Mouse (Mus musculus) bone marrow, adult 2 months (tissue): ENCODE data around the gene Ccnt2. TPM values are rescaled to one million over a fixed set of nuclear protein-coding genes. Genes with fewer than 3 reads are reported as not detected.

ENCODE experiments used
- H3K27ac ChIP-seq: fragments of 200-500 bp; 2 replicates; pipeline ENCODE4 v1.5.1; 2012; ENCODE audit warnings: low read depth, mild to moderate bottlenecking, control low read depth, inconsistent platforms, low read length; ENCODE audit not compliant: control insufficient read depth, poor library complexity, insufficient read depth
- H3K4me1 ChIP-seq: fragments of 200-500 bp; 2 replicates; pipeline ENCODE4 v1.6.1; 2011; ENCODE audit warnings: low read length; ENCODE audit not compliant: control insufficient read depth, insufficient read depth
- H3K4me3 ChIP-seq: fragments of 200-500 bp; replicated peaks from 2 replicates; pipeline ENCODE3; 2011; ENCODE audit warnings: mild to moderate bottlenecking, low read depth, low read length, control low read depth; ENCODE audit not compliant: control insufficient read depth
- CTCF ChIP-seq: fragments of 200-500 bp; IDR thresholded peaks from 2 replicates; pipeline ENCODE4 v1.5.1; 2011; ENCODE audit warnings: low read length, control low read depth; ENCODE audit not compliant: control insufficient read depth, insufficient read depth
- POLR2A ChIP-seq: fragments of 200-500 bp; IDR thresholded peaks from 2 replicates; pipeline ENCODE4 v1.6.1; 2011; ENCODE audit warnings: low read depth, mild to moderate bottlenecking, control low read depth, low read length, borderline replicate concordance; ENCODE audit not compliant: control insufficient read depth
- WGBS: fragments of 180-500 bp; shearing (Covaris S2); methylation state at CpG from one replicate; pipeline ENCODE4 v1.1.7; 2018; 5-methylcytosine and 5-hydroxymethylcytosine counted together
- polyA plus RNA-seq: library from polyadenylated mRNA; stranded (reverse); fragments of >200 nt; gene quantifications from 2 replicates; pipeline ENCODE4 v1.2.4, GENCODE M21; 2011; ENCODE audit warnings: low replicate concordance; ENCODE audit not compliant: missing spikeins, insufficient read depth, insufficient read length

The Ccnt2 gene
- polyA plus RNA-seq, 1 experiment: 23.9 TPM

GRCm38 (mm10) chr1:127845472-127845871 is 71.5 kb downstream of the Ccnt2 start:
- no peak for TF ChIP-seq POLR2A
- TF ChIP-seq CTCF: no peak
- no peak overlapping the region for H3K4me3 ChIP-seq
- no peak overlapping the region for H3K27ac ChIP-seq
- WGBS: 71% methylated on average over 5 of the region's 5 CpGs
- H3K4me1 ChIP-seq: no peaks in the 10 kb centered on the region

GRCm38 (mm10) chr1:127850075-127850610 is 76.2 kb downstream of the Ccnt2 start:
- H3K4me1 ChIP-seq: no peaks in the 10 kb centered on the region
- TF ChIP-seq CTCF (no peak), POLR2A (no peak)
- H3K27ac ChIP-seq: no peak overlapping the region
- 3% methylated on average over 7 of the region's 7 CpGs for WGBS
- no peak overlapping the region for H3K4me3 ChIP-seq

GRCm38 (mm10) chr1:127854486-127855222 is 80.7 kb downstream of the Ccnt2 start, which contains the start of gene Map3k19:
Gene Map3k19, minus strand, starts transcription at chr1:127855031.
- no peak within 1 kb of the TSS for H3K4me3 ChIP-seq
- WGBS: 86% methylated on average over 14 of the region's 14 CpGs
- H3K27ac ChIP-seq: no peak within 1 kb of the TSS
- no peak for TF ChIP-seq CTCF
- TF ChIP-seq POLR2A: no peak
- no peaks in the 10 kb centered on the region for H3K4me1 ChIP-seq

Other genes starting within 250 kb of the Ccnt2 start
- 2.5 and 5.7 TPM in 2 replicates for gene Tmem163, start 94.6 kb upstream of the Ccnt2 start, polyA plus RNA-seq
- 4.1 and 11.2 TPM in 2 replicates for gene Acmsd, start 44.8 kb upstream of the Ccnt2 start, polyA plus RNA-seq
- gene Map3k19, start 80.9 kb downstream of the Ccnt2 start, polyA plus RNA-seq: 0.30 TPM in 1 of 2 replicates, not detected in the other
- 10.1 and 13.3 TPM in 2 replicates for gene Rab3gap1, start 94.6 kb downstream of the Ccnt2 start, polyA plus RNA-seq